Mouse (Mus musculus) heart, postnatal 0 days (tissue): Measurements from ENCODE around the gene Olfr279.

Source experiments
- CTCF ChIP-seq: IDR thresholded peaks from 2 replicates; pipeline ENCODE4 v1.5.1; 2016; ENCODE audit warnings: antibody characterized with exemption, control low read depth, low read depth
- EP300 ChIP-seq: IDR thresholded peaks from 2 replicates; pipeline ENCODE4 v1.6.1; 2016; ENCODE audit warnings: antibody characterized with exemption, low read depth

DNA sequence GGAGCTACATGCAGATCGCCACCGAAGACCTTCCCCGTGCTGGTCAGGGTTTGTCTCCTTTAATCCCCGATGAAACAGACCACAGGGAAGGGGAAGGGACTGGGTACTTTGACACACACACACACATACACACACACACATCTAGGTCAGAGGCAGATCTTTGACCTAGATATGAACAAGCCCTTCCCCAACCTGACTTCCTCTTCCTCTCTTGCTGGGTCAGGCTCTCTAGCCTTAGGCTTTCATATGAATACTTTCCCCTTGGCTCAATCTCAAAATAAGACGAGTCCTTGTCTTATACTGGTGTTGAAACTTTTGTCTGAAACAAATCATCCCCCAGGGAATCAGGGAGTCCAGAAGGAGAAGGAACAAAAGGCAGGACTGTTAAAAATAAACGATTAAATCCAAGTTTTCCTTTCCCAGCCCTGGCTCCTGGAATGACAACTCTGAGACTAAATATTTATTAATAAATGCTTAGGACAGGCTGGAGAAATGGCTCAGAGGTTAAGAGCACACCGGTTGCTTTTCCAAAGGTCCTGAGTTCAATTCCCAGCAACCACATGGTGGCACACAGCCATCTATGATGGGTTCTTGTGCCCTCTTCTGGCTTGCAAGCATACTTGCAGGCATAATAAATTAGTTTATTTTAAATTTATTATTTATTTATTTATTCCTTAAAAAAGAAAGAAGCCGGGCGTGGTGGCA lies 14.2 kb downstream of the Olfr279 start:
- no peak for TF ChIP-seq CTCF
- no peak for TF ChIP-seq EP300
